Mouse (Mus musculus) hindbrain, embryonic 11.5 days (tissue): Measurements from ENCODE around the gene Abi1. TPM values are rescaled to one million over a fixed set of nuclear protein-coding genes. Genes with fewer than 3 reads are reported as not detected.
A peak's percentile ranks its signal among the peaks of the same experiment; 100 is the strongest.

Experiments
- ATAC-seq: fragments of 200-750 bp; cut with Nextera tagmentation; 2 replicates; pipeline ENCODE4 v1.8.0; 2017; ENCODE audit warnings: mild to moderate bottlenecking, moderate TSS enrichment, moderate library complexity; ENCODE audit not compliant: low FRiP score
- DNase-seq: peaks from one replicate; pipeline ENCODE4 v3.0.0-alpha.2; 2015; ENCODE audit warnings: low spot score
- H3K27ac ChIP-seq: fragments of 300-500 bp; sonication (generic); 2 replicates; pipeline ENCODE4 v1.5.1; 2014; ENCODE audit warnings: mild to moderate bottlenecking, low read depth, low read length
- H3K27me3 ChIP-seq: fragments of 300-500 bp; sonication (generic); 2 replicates; pipeline ENCODE4 v1.6.1; 2014; ENCODE audit warnings: mild to moderate bottlenecking, low read length, moderate library complexity, mixed read lengths; ENCODE audit not compliant: control insufficient read depth, insufficient read depth
- H3K36me3 ChIP-seq: fragments of 300-500 bp; sonication (generic); 2 replicates; pipeline ENCODE4 v1.6.1; 2014; ENCODE audit warnings: mild to moderate bottlenecking, low read length, moderate library complexity, mixed read lengths; ENCODE audit not compliant: control insufficient read depth, insufficient read depth
- H3K4me1 ChIP-seq: fragments of 300-500 bp; sonication (generic); replicated peaks from 2 replicates; pipeline ENCODE4 v1.6.1; 2014; ENCODE audit warnings: low read length, mixed read lengths; ENCODE audit not compliant: control insufficient read depth, insufficient read depth
- H3K4me2 ChIP-seq: fragments of 300-500 bp; sonication (generic); replicated peaks from 2 replicates; pipeline ENCODE4 v1.6.1; 2014; ENCODE audit warnings: mild to moderate bottlenecking, low read depth, low read length
- H3K4me3 ChIP-seq: fragments of 300-500 bp; sonication (generic); 2 replicates; pipeline ENCODE4 v1.5.1; 2014; ENCODE audit warnings: low read depth, low read length
- H3K9ac ChIP-seq: fragments of 300-500 bp; sonication (generic); 2 replicates; pipeline ENCODE4 v1.6.1; 2014; ENCODE audit warnings: low read depth, low read length
- H3K9me3 ChIP-seq: fragments of 300-500 bp; sonication (generic); 2 replicates; pipeline ENCODE4 v1.6.1; 2016; ENCODE audit warnings: low read length; ENCODE audit not compliant: control insufficient read depth
- WGBS: fragments of 180-500 bp; shearing (Covaris S2); extraction: QIAGEN DNeasy Blood & Tissue Kit; methylation state at CpG from one replicate; pipeline ENCODE4 v1.1.7; 2014; 5-methylcytosine and 5-hydroxymethylcytosine counted together
- polyA plus RNA-seq: library from polyadenylated mRNA; unstranded; fragments of >200 nt; fragmentation: Nextera tagmentation; extraction: Ambion mirVana; gene quantifications from 2 replicates; pipeline ENCODE4 v1.2.1, GENCODE M21; 2014

Abi1 gene
- 40.9 and 48.4 TPM in 2 replicates for polyA plus RNA-seq

DNA sequence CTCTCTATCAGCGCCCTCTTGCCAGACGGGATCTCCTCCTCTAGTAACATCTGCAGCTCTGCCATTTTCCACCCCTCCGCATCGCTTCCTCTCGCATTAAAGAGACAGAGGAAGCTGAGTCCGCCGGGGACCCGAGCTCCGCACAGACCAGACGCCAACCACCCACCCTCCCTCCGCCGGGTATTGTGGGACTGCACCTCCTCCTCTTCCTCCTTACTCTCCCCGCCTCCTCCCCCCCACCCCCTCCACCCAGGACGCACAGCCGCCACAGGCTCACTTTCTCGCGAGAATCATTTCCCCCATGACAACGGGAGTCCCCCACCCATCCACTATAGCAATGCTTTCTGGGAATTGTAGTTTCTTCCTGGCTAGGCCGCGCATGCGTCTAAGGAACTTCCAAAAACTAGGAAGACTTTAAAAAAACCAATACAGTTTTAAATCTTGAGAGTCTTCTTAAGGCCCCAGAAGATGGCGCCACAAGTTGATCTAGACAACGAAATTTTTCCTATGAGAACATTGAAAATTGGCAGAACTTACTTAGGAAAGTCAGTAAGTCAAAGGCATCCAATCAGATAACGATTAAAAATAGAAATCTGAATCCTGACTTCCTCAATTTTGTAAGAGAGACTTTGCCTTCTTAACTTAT lies at the start of gene Abi1:
Abi1 (minus strand) TSS at position 241 of the 646 bp plus-strand sequence.
- Histone ChIP-seq H3K9me3 (no peaks in the 10 kb centered on the region), H3K27me3 (no peaks in the 10 kb centered on the region), H3K36me3 (no peaks in the 10 kb centered on the region), H3K9ac (peak within 1 kb of the TSS; percentile 95), H3K4me2 (peak within 1 kb of the TSS; percentile 74), H3K4me1 (no peaks in the 10 kb centered on the region), H3K4me3 (peak within 1 kb of the TSS; percentile 95), H3K27ac (peak within 1 kb of the TSS; percentile 96)
- ATAC-seq (peak; percentile 98), DNase-seq (peak; percentile 93)
- WGBS: 4% methylated on average over 21 of the region's 24 CpGs

DNA sequence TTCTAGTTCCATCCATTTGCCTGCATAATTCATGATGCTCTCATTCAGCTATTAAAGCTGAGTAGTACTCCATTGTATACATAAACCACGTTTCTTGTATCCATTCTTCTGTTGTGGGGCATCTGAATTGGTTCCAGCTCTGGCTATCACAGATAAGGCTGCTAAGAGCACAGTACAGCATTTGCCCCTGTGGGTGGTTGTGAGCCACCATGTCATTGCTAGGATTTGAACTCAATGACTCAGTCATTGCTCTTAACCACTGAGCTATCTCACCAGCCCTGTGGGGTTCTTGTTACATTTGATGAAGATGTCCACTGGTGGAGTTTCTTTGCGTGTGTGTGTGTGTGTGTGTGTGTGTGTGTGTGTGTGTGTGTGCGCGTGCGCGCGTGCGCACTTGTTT lies 44.5 kb upstream of the Abi1 start:
- WGBS: 96% methylated on average over 8 of the region's 8 CpGs
- H3K4me3 ChIP-seq: no peak overlapping the region
- no peak overlapping the region for H3K4me2 ChIP-seq
- H3K27ac ChIP-seq: no peak overlapping the region
- ATAC-seq: no peak
- no peaks in the 10 kb centered on the region for H3K27me3 ChIP-seq
- H3K9ac ChIP-seq: no peak overlapping the region
- DNase-seq: no peak
- no peaks in the 10 kb centered on the region for H3K36me3 ChIP-seq
- no peaks in the 10 kb centered on the region for H3K9me3 ChIP-seq
- no peaks in the 10 kb centered on the region for H3K4me1 ChIP-seq

DNA sequence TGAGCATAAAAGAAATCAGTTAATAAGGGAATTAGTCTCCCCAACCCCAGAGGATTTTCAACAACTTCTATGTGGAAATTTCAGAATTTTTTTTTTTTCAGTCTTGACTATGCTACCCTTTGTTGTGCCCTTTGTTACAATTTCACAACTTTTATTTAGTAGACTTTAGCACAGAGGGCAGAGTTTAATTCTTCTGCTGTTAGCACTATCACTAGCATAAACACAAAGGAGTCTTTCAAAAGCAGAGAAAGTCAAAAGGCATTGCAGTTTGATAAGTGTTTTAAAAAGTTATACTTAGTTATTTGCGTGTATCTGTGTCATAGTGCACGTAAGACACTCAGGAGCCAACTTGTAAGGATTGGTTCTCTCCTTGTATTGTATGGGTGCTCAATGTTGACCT lies 38.5 kb upstream of the Abi1 start:
- DNase-seq (no peak), ATAC-seq (no peak)
- no peak overlapping the region for H3K4me2 ChIP-seq
- 0 out of 2 replicates have a peak, but pooled peaks cover 4% of the 10 kb centered on the region for H3K36me3 ChIP-seq
- no peak overlapping the region for H3K9ac ChIP-seq
- H3K4me1 ChIP-seq: no peaks in the 10 kb centered on the region
- no peak overlapping the region for H3K4me3 ChIP-seq
- no peak overlapping the region for H3K27ac ChIP-seq
- no peaks in the 10 kb centered on the region for H3K27me3 ChIP-seq
- 100% methylated on average over 2 of the region's 2 CpGs for WGBS
- H3K9me3 ChIP-seq: no peaks in the 10 kb centered on the region

DNA sequence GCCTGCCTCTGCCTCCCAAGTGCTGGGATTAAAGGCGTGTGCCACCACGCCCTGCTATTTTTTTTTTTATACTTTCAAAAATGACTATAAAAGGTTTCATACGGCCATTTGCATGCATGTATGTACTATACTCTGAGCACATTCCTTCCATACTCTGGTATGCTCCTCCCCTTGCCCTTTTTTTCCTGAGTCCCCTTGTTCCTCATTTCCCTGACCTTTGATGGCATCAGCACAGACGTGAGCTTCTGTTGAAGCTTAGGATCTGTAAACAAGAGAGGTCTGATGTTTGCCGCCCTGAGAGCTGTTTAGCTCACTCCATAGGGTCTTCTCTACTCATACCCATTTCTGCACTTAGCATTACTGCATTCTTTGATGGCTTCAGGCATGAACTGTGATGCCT lies 37.7 kb upstream of the Abi1 start:
- Histone ChIP-seq H3K4me2 (no peak overlapping the region), H3K9me3 (no peaks in the 10 kb centered on the region), H3K9ac (no peak overlapping the region), H3K4me1 (no peaks in the 10 kb centered on the region), H3K4me3 (no peak overlapping the region), H3K27ac (no peak overlapping the region), H3K36me3 (0 out of 2 replicates have a peak, but pooled peaks cover 4% of the 10 kb centered on the region), H3K27me3 (no peaks in the 10 kb centered on the region)
- DNase-seq (no peak), ATAC-seq (no peak)
- WGBS: 89% methylated on average over 5 of the region's 5 CpGs

DNA sequence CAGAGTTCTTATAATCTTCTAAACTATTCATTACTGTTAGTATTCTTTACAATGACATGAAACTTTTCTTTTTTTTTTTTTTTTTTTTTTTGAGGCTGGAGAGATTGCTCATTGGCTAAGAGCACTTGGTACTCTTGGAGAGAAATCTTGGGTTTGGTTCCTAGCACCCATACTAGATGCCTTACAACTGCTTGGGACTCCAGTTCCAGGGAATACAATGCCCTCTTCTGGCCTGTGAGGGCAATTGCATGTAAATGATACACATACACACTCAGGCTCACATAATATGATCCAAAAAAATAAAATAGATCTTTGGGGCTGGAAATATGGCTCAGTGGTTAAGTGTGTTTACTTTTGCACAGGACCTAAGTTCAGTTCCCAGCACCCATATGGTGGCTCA lies 36.7 kb upstream of the Abi1 start:
- ATAC-seq (no peak), DNase-seq (no peak)
- Histone ChIP-seq H3K36me3 (0 out of 2 replicates have a peak, but pooled peaks cover 4% of the 10 kb centered on the region), H3K9ac (no peak overlapping the region), H3K4me1 (no peaks in the 10 kb centered on the region), H3K27ac (no peak overlapping the region), H3K4me3 (no peak overlapping the region), H3K4me2 (no peak overlapping the region), H3K27me3 (no peaks in the 10 kb centered on the region), H3K9me3 (no peaks in the 10 kb centered on the region)

DNA sequence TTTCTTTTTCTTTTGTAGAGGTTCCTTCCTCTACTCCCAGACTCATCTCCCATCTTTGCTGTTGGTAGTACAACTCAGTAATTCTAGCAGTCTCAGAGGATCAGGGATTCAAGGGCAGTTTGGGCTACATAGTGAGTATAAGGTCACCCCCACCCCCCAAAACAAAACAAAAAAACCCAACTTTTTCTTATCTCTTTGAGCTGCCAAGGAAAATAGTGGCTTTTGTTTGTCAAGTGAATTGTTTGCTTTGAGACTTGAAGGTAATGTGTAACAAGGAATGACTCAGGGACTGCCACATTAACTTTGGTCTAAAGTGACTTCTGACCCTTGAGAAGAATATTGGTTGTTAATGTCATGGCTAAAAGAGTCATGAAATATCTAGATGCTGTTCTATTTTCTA lies 35.8 kb upstream of the Abi1 start:
- Histone ChIP-seq H3K4me2 (no peak overlapping the region), H3K9me3 (no peaks in the 10 kb centered on the region), H3K27me3 (no peaks in the 10 kb centered on the region), H3K27ac (no peak overlapping the region), H3K4me1 (no peaks in the 10 kb centered on the region), H3K4me3 (no peak overlapping the region), H3K9ac (no peak overlapping the region), H3K36me3 (0 out of 2 replicates have a peak, but pooled peaks cover 4% of the 10 kb centered on the region)
- DNase-seq (no peak), ATAC-seq (no peak)

DNA sequence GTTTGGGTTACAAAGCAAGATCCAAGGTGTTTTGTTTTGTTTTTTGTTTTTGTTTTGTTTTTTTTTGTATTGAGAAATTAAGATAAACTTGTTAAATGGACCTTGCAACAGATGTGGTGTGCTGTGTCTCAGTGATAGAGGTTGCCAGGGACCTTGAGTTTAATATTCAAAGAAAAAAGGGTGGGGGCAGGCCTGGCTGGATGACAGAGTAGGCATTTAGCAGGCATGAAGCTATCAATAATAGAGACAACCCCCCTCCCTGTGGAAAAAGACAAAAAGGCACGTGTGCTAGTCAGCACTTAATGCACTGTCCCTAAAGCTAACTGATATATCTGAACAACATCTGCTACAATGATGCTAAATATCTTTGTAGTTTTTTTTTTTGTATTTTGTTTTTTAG lies 31.4 kb upstream of the Abi1 start:
- H3K4me3 ChIP-seq: no peak overlapping the region
- WGBS: 53% methylated on average over 1 of the region's 1 CpGs
- no peaks in the 10 kb centered on the region for H3K36me3 ChIP-seq
- ATAC-seq (no peak), DNase-seq (no peak)
- no peak overlapping the region for H3K4me2 ChIP-seq
- H3K4me1 ChIP-seq: no peaks in the 10 kb centered on the region
- no peaks in the 10 kb centered on the region for H3K9me3 ChIP-seq
- no peak overlapping the region for H3K27ac ChIP-seq
- H3K9ac ChIP-seq: no peak overlapping the region
- H3K27me3 ChIP-seq: no peaks in the 10 kb centered on the region

DNA sequence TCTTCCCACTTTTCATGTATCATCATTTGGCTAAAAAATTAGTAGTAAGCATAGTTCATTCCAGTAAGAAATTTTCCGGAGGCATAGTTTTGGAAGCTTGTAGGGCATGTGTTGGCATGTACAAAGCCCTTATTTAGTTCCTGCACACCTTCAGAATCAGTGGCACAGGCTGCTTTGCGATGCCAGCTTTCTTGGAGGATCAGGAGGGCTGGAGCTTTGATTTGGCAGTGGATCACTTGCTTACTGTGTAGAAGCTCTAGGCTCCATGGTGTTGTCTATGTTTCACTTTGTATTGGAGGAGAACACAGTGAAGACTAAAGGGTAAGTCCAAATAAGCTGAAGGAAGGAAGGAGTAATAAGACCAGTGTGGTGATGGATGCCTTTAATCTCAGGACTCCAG lies 30.4 kb upstream of the Abi1 start:
- H3K9ac ChIP-seq: no peak overlapping the region
- no peak overlapping the region for H3K27ac ChIP-seq
- H3K27me3 ChIP-seq: no peaks in the 10 kb centered on the region
- ATAC-seq: no peak
- no peaks in the 10 kb centered on the region for H3K4me1 ChIP-seq
- no peaks in the 10 kb centered on the region for H3K36me3 ChIP-seq
- H3K4me3 ChIP-seq: no peak overlapping the region
- DNase-seq: no peak
- H3K4me2 ChIP-seq: no peak overlapping the region
- no peaks in the 10 kb centered on the region for H3K9me3 ChIP-seq
- WGBS: 97% methylated on average over 2 of the region's 2 CpGs

DNA sequence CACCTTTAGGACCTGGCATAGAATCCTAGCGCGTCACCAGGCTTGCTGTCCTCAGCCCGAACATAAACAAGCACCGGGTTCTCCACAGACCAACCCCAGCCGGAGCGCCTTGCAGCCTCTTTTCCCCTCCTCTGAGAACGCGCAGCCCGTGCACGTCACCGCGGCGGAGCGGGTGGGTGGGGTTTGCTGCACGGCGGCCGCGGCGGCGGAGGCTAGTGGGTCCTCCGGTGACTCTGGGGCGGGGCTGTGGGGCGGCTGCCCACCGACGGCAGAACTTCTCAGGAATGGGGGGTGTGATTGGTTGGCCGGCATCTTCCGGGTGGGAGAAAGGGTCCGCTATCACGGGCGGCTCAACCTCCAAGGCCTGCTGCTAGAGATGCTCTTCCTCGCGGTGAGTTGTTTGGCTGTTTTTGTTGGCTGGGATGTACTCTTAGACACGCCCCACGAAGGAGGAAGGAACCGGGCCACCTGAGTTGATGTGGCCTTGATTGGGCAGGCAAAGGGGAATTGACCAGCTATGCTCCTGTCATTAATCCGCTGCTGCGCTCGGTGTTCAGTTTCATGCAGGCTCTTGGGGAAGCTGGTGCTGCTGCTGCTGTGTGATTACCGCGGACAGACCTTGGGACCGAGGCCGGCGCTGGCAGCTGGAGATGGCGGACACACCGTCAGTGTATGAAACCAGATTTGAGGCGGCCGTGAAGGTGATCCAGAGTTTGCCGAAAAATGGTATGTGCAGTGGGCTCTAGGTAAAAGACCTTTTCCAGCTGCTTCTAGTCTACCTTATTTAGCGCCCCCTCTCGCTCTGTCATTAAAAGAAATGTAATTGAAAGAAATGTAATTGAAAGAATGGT lies 29.1 kb upstream of the Abi1 start:
- Histone ChIP-seq H3K4me3 (peak overlapping the region; percentile 65), H3K4me2 (peak overlapping the region; percentile 95), H3K27ac (peak overlapping the region; percentile 89), H3K36me3 (no peaks in the 10 kb centered on the region), H3K9me3 (no peaks in the 10 kb centered on the region), H3K27me3 (no peaks in the 10 kb centered on the region), H3K9ac (peak overlapping the region; percentile 85), H3K4me1 (no peaks in the 10 kb centered on the region)
- under 1% methylated on average over 47 of the region's 50 CpGs for WGBS
- DNase-seq (peak; percentile 92), ATAC-seq (peak; percentile 89)
